Mouse (Mus musculus) midbrain, postnatal 0 days (tissue): Measurements from ENCODE around the gene Pip5k1c. TPM values are rescaled to one million over a fixed set of nuclear protein-coding genes. Genes with fewer than 3 reads are reported as not detected.

Experiments used
- ATAC-seq: fragments of 200-750 bp; cut with Nextera tagmentation; 2 replicates; pipeline ENCODE4 v1.8.0; 2017; ENCODE audit warnings: moderate number of reproducible peaks, mild to moderate bottlenecking, moderate TSS enrichment, moderate library complexity; ENCODE audit not compliant: low FRiP score
- DNase-seq: peaks from one replicate; pipeline ENCODE4 v3.0.0-alpha.2; 2015; ENCODE audit warnings: low spot score
- H3K27ac ChIP-seq: fragments of 300-500 bp; sonication (generic); 2 replicates; pipeline ENCODE4 v1.5.1; 2014; ENCODE audit warnings: low read depth, mild to moderate bottlenecking, low read length, mixed read lengths
- H3K27me3 ChIP-seq: fragments of 300-500 bp; sonication (generic); 2 replicates; pipeline ENCODE4 v1.6.1; 2014; ENCODE audit warnings: low read length, control low read depth, mixed read lengths; ENCODE audit not compliant: insufficient read depth
- H3K36me3 ChIP-seq: fragments of 300-500 bp; sonication (generic); 2 replicates; pipeline ENCODE4 v1.6.1; 2014; ENCODE audit warnings: low read length, control low read depth, mixed read lengths; ENCODE audit not compliant: insufficient read depth
- H3K4me1 ChIP-seq: fragments of 300-500 bp; sonication (generic); 2 replicates; pipeline ENCODE4 v1.6.1; 2014; ENCODE audit warnings: mild to moderate bottlenecking, control low read depth, antibody characterized with exemption, low read length, mixed read lengths; ENCODE audit not compliant: insufficient read depth
- H3K4me2 ChIP-seq: fragments of 300-500 bp; sonication (generic); 2 replicates; pipeline ENCODE4 v1.6.1; 2014; ENCODE audit warnings: low read depth, mild to moderate bottlenecking, low read length, mixed read lengths; ENCODE audit not compliant: poor library complexity, severe bottlenecking
- H3K4me3 ChIP-seq: fragments of 300-500 bp; sonication (generic); 2 replicates; pipeline ENCODE4 v1.5.1; 2014; ENCODE audit warnings: low read depth, mild to moderate bottlenecking, low read length, moderate library complexity
- H3K9ac ChIP-seq: fragments of 300-500 bp; sonication (generic); replicated peaks from 2 replicates; pipeline ENCODE4 v1.6.1; 2014; ENCODE audit warnings: mild to moderate bottlenecking, low read length, moderate library complexity, mixed read lengths; ENCODE audit not compliant: poor library complexity, severe bottlenecking
- H3K9me3 ChIP-seq: fragments of 300-500 bp; sonication (generic); 2 replicates; pipeline ENCODE4 v1.6.1; 2016; ENCODE audit warnings: low read length, control low read depth
- CTCF ChIP-seq: IDR thresholded peaks from 2 replicates; pipeline ENCODE4 v1.5.1; 2016; ENCODE audit warnings: antibody characterized with exemption, mild to moderate bottlenecking
- WGBS: fragments of 180-500 bp; shearing (Covaris S2); extraction: QIAGEN DNeasy Blood & Tissue Kit; methylation state at CpG from one replicate; pipeline ENCODE4 v1.1.7; 2014; 5-methylcytosine and 5-hydroxymethylcytosine counted together
- polyA plus RNA-seq: library from polyadenylated mRNA; unstranded; fragments of >200 nt; fragmentation: Nextera tagmentation; extraction: Ambion mirVana; gene quantifications from 2 replicates; pipeline ENCODE4 v1.2.1, GENCODE M21; 2015
- total RNA-seq: library from RNA; depleted of rRNA; stranded (reverse); fragments of >200 nt; gene quantifications from 2 replicates; pipeline ENCODE4 v1.2.3, GENCODE M21; 2014; rRNA removed

Gene Pip5k1c
- total RNA-seq (248 and 256 TPM in 2 replicates), polyA plus RNA-seq (125 and 129 TPM in 2 replicates)

- Histone ChIP-seq H3K27me3 (no peaks in the 10 kb centered on the region), H3K36me3 (no peaks in the 10 kb centered on the region), H3K4me1 (peaks cover 18% of the 10 kb centered on the region), H3K9me3 (no peaks in the 10 kb centered on the region), H3K4me2 (peak within 1 kb of the TSS; percentile 94), H3K9ac (peak within 1 kb of the TSS; percentile 92), H3K4me3 (peak within 1 kb of the TSS; percentile 70), H3K27ac (peak within 1 kb of the TSS; percentile 84)
- peak; percentile 89 for TF ChIP-seq CTCF
- under 1% methylated on average over 71 of the region's 80 CpGs for WGBS
- DNase-seq (peak; percentile 99), ATAC-seq (peak; percentile 95)
These were observed at the start of gene Pip5k1c for GRCm38 (mm10) chr10:81292554-81293333. TSS of gene Pip5k1c (plus strand) at chr10:81292963.

- H3K9ac ChIP-seq = peak overlapping the region; percentile 44; the same call in 1 of the 2 replicates
- no peak overlapping the region for H3K4me2 ChIP-seq
These were observed 48.6 kb upstream of the Pip5k1c start for GRCm38 (mm10) chr10:81244146-81244545.

GRCm38 (mm10) chr10:81244595-81244994 lies 48.2 kb upstream of the Pip5k1c start:
- peak overlapping the region; percentile 6; the same call in 1 of the 2 replicates for H3K27ac ChIP-seq
- peak; percentile 97 for TF ChIP-seq CTCF
- 5% methylated on average over 17 of the region's 17 CpGs for WGBS
- no peaks in the 10 kb centered on the region for H3K4me1 ChIP-seq
- peak; percentile 69 for DNase-seq
- H3K9ac ChIP-seq = peak overlapping the region; percentile 44; the same call in 1 of the 2 replicates
- no peak overlapping the region for H3K4me3 ChIP-seq
- peak; percentile 59 for ATAC-seq
- H3K9me3 ChIP-seq = no peaks in the 10 kb centered on the region
- H3K27me3 ChIP-seq = no peaks in the 10 kb centered on the region
- H3K36me3 ChIP-seq = peaks cover 14% of the 10 kb centered on the region
- H3K4me2 ChIP-seq = 0 out of 2 replicates have a peak overlapping the region, but pooled peaks have one; percentile 9

More at GRCm38 (mm10) chr10:81244146-81244545, 48.6 kb upstream of the Pip5k1c start:
- Histone ChIP-seq H3K36me3 (peaks cover 14% of the 10 kb centered on the region), H3K27me3 (no peaks in the 10 kb centered on the region), H3K9me3 (no peaks in the 10 kb centered on the region), H3K27ac (peak overlapping the region; percentile 6; the same call in 1 of the 2 replicates), H3K4me1 (no peaks in the 10 kb centered on the region), H3K4me3 (no peak overlapping the region)
- ATAC-seq (no peak), DNase-seq (no peak)
- no peak for TF ChIP-seq CTCF
- 77% methylated on average over 4 of the region's 4 CpGs for WGBS

GRCm38 (mm10) chr10:81245166-81245565 lies 47.6 kb upstream of the Pip5k1c start:
- no peak overlapping the region for H3K4me3 ChIP-seq
- H3K27ac ChIP-seq = no peak overlapping the region
- H3K4me2 ChIP-seq = no peak overlapping the region
- H3K9ac ChIP-seq = no peak overlapping the region
- no peak for TF ChIP-seq CTCF
- peaks cover 16% of the 10 kb centered on the region for H3K36me3 ChIP-seq
- 93% methylated on average over 6 of the region's 6 CpGs for WGBS
- DNase-seq (no peak), ATAC-seq (no peak)
- H3K9me3 ChIP-seq = no peaks in the 10 kb centered on the region
- H3K4me1 ChIP-seq = no peaks in the 10 kb centered on the region
- no peaks in the 10 kb centered on the region for H3K27me3 ChIP-seq

GRCm38 (mm10) chr10:81247804-81248203 lies 45.0 kb upstream of the Pip5k1c start:
- 93% methylated on average over 2 of the region's 2 CpGs for WGBS
- TF ChIP-seq CTCF = no peak
- ATAC-seq = no peak

GRCm38 (mm10) chr10:81249442-81249841 lies 43.3 kb upstream of the Pip5k1c start:
- H3K36me3 ChIP-seq = peaks cover 18% of the 10 kb centered on the region
- no peak overlapping the region for H3K4me3 ChIP-seq
- ATAC-seq (no peak), DNase-seq (no peak)
- no peak overlapping the region for H3K27ac ChIP-seq
- H3K9me3 ChIP-seq = no peaks in the 10 kb centered on the region
- no peaks in the 10 kb centered on the region for H3K27me3 ChIP-seq
- H3K4me2 ChIP-seq = no peak overlapping the region
- H3K4me1 ChIP-seq = peaks cover 4% of the 10 kb centered on the region; the same call in 1 of the 2 replicates
- H3K9ac ChIP-seq = no peak overlapping the region
- TF ChIP-seq CTCF = no peak
- 85% methylated on average over 8 of the region's 8 CpGs for WGBS

More at GRCm38 (mm10) chr10:81247804-81248203, 45.0 kb upstream of the Pip5k1c start:
- Histone ChIP-seq H3K4me3 (no peak overlapping the region), H3K9me3 (no peaks in the 10 kb centered on the region), H3K4me2 (no peak overlapping the region), H3K4me1 (peaks cover 4% of the 10 kb centered on the region; the same call in 1 of the 2 replicates), H3K27me3 (no peaks in the 10 kb centered on the region), H3K36me3 (peaks cover 19% of the 10 kb centered on the region), H3K27ac (no peak overlapping the region), H3K9ac (no peak overlapping the region)
- DNase-seq = no peak
